In genomic region chr8:119625788-119626187, GRCm38 (mm10) we compare ENCODE assay signal across 33 mouse cellular contexts. TPM values are rescaled to one million over a fixed set of nuclear protein-coding genes. Genes with fewer than 3 reads are reported as not detected.
DNase-seq lines count a peak whose midpoint lies in the region; ATAC-seq and TF ChIP-seq lines count a peak whose summit lies in the region.
"Had no signal": no experiment of that assay in that cellular context is flagged by ENCODE, and none has a peak within 500 bp of the region (broad histone marks: within the 10 kb centered on the region; RNA-seq: fewer than 3 reads in every experiment).

No protein-coding gene starts in this region.

- in situ Hi-C loops in ES-E14 (cut with MboI; ENCODE audit: low sequenced_read_pairs in 2 of 2, unreplicated experiment in 2 of 2): no loop called here

- no peak for TF ChIP-seq POLR2A in ES-Bruce4 (IDR thresholded peaks at IDR 0.05; ENCODE audit: insufficient read depth, low read length)

- H3K4me3 ChIP-seq in hindbrain, embryonic 10.5 days: no peak overlapping the region
- no peak overlapping the region for H3K4me3 ChIP-seq in hindbrain, postnatal 0 days (ENCODE audit: low read length)
- H3K4me3 ChIP-seq in ES-Bruce4 (ENCODE audit: low read depth, low read length): peak overlapping the region; percentile 14
- H3K4me3 ChIP-seq in ES-E14 (ENCODE audit: insufficient read depth in 1 of 2, low read depth in 1 of 2, low read length in 2 of 2, poor library complexity in 1 of 2, severe bottlenecking in 1 of 2): peak overlapping the region; percentile 5 to 18; a peak in 2 of 4 replicates
- H3K4me3 ChIP-seq: embryonic facial prominence, embryonic 12.5 days; embryonic facial prominence, embryonic 15.5 days had no signal

- H3K4me1 ChIP-seq in hindbrain, embryonic 10.5 days (replicated peaks): peaks cover 57% of the 10 kb centered on the region
- no peaks in the 10 kb centered on the region for H3K4me1 ChIP-seq in hindbrain, postnatal 0 days (ENCODE audit: insufficient read depth, low read length)
- H3K4me1 ChIP-seq in ES-Bruce4 (ENCODE audit: control insufficient read depth, insufficient read depth, low read length) (peaks cover 8% of the 10 kb centered on the region), ES-E14 (ENCODE audit: control insufficient read depth in 2 of 2, insufficient read depth in 2 of 2, low read length in 2 of 2, poor library complexity in 1 of 2) (peaks cover 9 to 25% of the 10 kb centered on the region in 2 experiments; a peak in 3 of 4 replicates)

- WGBS in hindbrain, embryonic 10.5 days: 79% methylated on average over 22 of the region's 22 CpGs
- 77% methylated on average over 22 of the region's 22 CpGs for WGBS in hindbrain, postnatal 0 days

- H3K4me2 ChIP-seq in hindbrain, postnatal 0 days (ENCODE audit: low read depth, low read length): no peak overlapping the region
- H3K4me2 ChIP-seq: embryonic facial prominence, embryonic 12.5 days; embryonic facial prominence, embryonic 15.5 days; heart, embryonic 11.5 days; hindbrain, embryonic 14.5 days had no signal

- H3K36me3 ChIP-seq in hindbrain, embryonic 10.5 days: no peaks in the 10 kb centered on the region
- H3K36me3 ChIP-seq in hindbrain, postnatal 0 days (ENCODE audit: insufficient read depth, low read length): no peaks in the 10 kb centered on the region
- H3K36me3 ChIP-seq in ES-Bruce4 (ENCODE audit: control insufficient read depth, insufficient read depth, low read length, poor library complexity, severe bottlenecking) (no peaks in the 10 kb centered on the region), ES-E14 (ENCODE audit: control insufficient read depth, insufficient read depth, low read length, poor library complexity, severe bottlenecking) (no peaks in the 10 kb centered on the region)
- H3K36me3 ChIP-seq: embryonic facial prominence, embryonic 12.5 days; embryonic facial prominence, embryonic 15.5 days had no signal

- TF ChIP-seq EP300 in ES-Bruce4 (IDR thresholded peaks at IDR 0.05; ENCODE audit: insufficient read depth, low read depth, low read length): no peak

- no peak for TF ChIP-seq CTCF in hindbrain, postnatal 0 days (IDR thresholded peaks at IDR 0.05; ENCODE audit: low read depth)
- no peak for TF ChIP-seq CTCF in ES-Bruce4 (IDR thresholded peaks at IDR 0.05; ENCODE audit: low read depth, low read length)

- DNase-seq in hindbrain, embryonic 10.5 days (ENCODE audit: low spot score): no peak
- no peak for DNase-seq in hindbrain, postnatal 0 days (ENCODE audit: low spot score)
- no peak for DNase-seq in ES-E14 (ENCODE audit: low read depth, low spot score)
- no peak for DNase-seq in layer of hippocampus, postnatal 10 days (ENCODE audit: low spot score in 2 of 2)
- DNase-seq in embryo, embryonic 10.5 days (ENCODE audit: low spot score): no peak
- DNase-seq: adrenal gland, adult 2 months; adrenal gland, postnatal 14 days; cerebellum, adult 11 months; cerebellum, adult 2 months; cerebellum, adult 9-11 months; cerebellum, postnatal 25 days; forebrain, postnatal 0 days; gastrocnemius, postnatal 25 days; heart, postnatal 36 days; kidney, adult 2 months had no signal

- H3K27ac ChIP-seq in hindbrain, embryonic 10.5 days: 0 out of 2 replicates have a peak overlapping the region, but pooled peaks have one; percentile 19
- H3K27ac ChIP-seq in hindbrain, postnatal 0 days: no peak overlapping the region
- H3K27ac ChIP-seq in ES-Bruce4 (ENCODE audit: insufficient read depth, low read length): no peak overlapping the region
- H3K27ac ChIP-seq in ES-E14 (ENCODE audit: insufficient read depth, low read depth, low read length, poor library complexity, severe bottlenecking): no peak overlapping the region
- H3K27ac ChIP-seq: embryonic facial prominence, embryonic 12.5 days; embryonic facial prominence, embryonic 15.5 days; hindbrain, embryonic 14.5 days had no signal

- no peaks in the 10 kb centered on the region for H3K9me3 ChIP-seq in hindbrain, embryonic 10.5 days
- no peaks in the 10 kb centered on the region for H3K9me3 ChIP-seq in hindbrain, postnatal 0 days (ENCODE audit: low read length)
- no peaks in the 10 kb centered on the region for H3K9me3 ChIP-seq in ES-Bruce4 (replicated peaks; ENCODE audit: control insufficient read depth, insufficient read depth, low read length, poor library complexity, severe bottlenecking)
- H3K9me3 ChIP-seq in ES-E14 (ENCODE audit: control insufficient read depth, insufficient read depth, low read depth, low read length): no peaks in the 10 kb centered on the region
- H3K9me3 ChIP-seq: embryonic facial prominence, embryonic 12.5 days; embryonic facial prominence, embryonic 15.5 days had no signal

- H3K9ac ChIP-seq in hindbrain, postnatal 0 days (replicated peaks; ENCODE audit: low read length): no peak overlapping the region
- no peak overlapping the region for H3K9ac ChIP-seq in ES-Bruce4 (ENCODE audit: low read depth, poor library complexity, severe bottlenecking)
- no peak overlapping the region for H3K9ac ChIP-seq in ES-E14 (ENCODE audit: insufficient read depth, low read depth, low read length, poor library complexity, severe bottlenecking)
- H3K9ac ChIP-seq: embryonic facial prominence, embryonic 12.5 days; embryonic facial prominence, embryonic 15.5 days; forebrain, postnatal 0 days; hindbrain, embryonic 14.5 days had no signal

- ATAC-seq in hindbrain, postnatal 0 days: no peak
- ATAC-seq: CD4-positive, CD25-positive, alpha-beta regulatory T cell, adult 4 months; forebrain, embryonic 14.5 days; forebrain, postnatal 0 days; intestine, postnatal 0 days had no signal

- H3K27me3 ChIP-seq in hindbrain, embryonic 10.5 days (ENCODE audit: insufficient read depth, poor library complexity, severe bottlenecking): peaks cover 8% of the 10 kb centered on the region; the same call in 1 of the 2 replicates
- no peaks in the 10 kb centered on the region for H3K27me3 ChIP-seq in hindbrain, postnatal 0 days (ENCODE audit: insufficient read depth, low read length)
- H3K27me3 ChIP-seq in ES-Bruce4 (ENCODE audit: control insufficient read depth, insufficient read depth, low read length, poor library complexity, severe bottlenecking): no peaks in the 10 kb centered on the region
- H3K27me3 ChIP-seq: embryonic facial prominence, embryonic 12.5 days; embryonic facial prominence, embryonic 15.5 days had no signal

TF ChIP-seq in ES-E14, 5 proteins besides CTCF, POLR2A, EP300 and RAD21:
- TF ChIP-seq CHD2 (IDR thresholded peaks at IDR 0.05; ENCODE audit: low read depth, low read length) (no peak), HCFC1 (IDR thresholded peaks at IDR 0.05; ENCODE audit: borderline replicate concordance, insufficient read depth, low read length) (no peak), ZNF384 (IDR thresholded peaks at IDR 0.05; ENCODE audit: low read depth, low read length) (no peak), ZC3H11A (IDR thresholded peaks at IDR 0.05; ENCODE audit: borderline replicate concordance, low read depth, low read length) (no peak), MAFK (IDR thresholded peaks at IDR 0.05; ENCODE audit: insufficient read depth, low read depth, low read length) (no peak)

RNA-seq across cellular contexts. Expression of gene Kcng4, which starts 9.7 kb away (rescaled TPM):
- polyA plus RNA-seq in hindbrain, embryonic 10.5 days (2016; fragmentation: Nextera tagmentation; extraction: Ambion mirVana): 0.16 and 0.29 TPM in 2 replicates
- 0.11 and 0.73 TPM in 2 replicates for total RNA-seq in hindbrain, postnatal 0 days (2014; rRNA removed)
- 0.19 and 0.21 TPM in 2 replicates for polyA plus RNA-seq in hindbrain, postnatal 0 days (2015; fragmentation: Nextera tagmentation; extraction: Ambion mirVana)
- not detected in 2 replicates for polyA plus RNA-seq in ES-Bruce4 (2011; ENCODE audit: insufficient read depth, insufficient read length, low read depth, missing spikeins)
- 0.67 and 0.74 TPM in 2 replicates for total RNA-seq in ES-E14 (2012; rRNA removed)
- total RNA-seq in layer of hippocampus, postnatal 10 days (2021): 1 to 10 TPM in 1 of 2 experiments, under 1 TPM in 1; 0.91 to 1.1 TPM
- total RNA-seq: granulocyte monocyte progenitor cell, adult 5-6 weeks had no signal
- polyA plus RNA-seq: C2C12; CD4-positive, CD25-positive, alpha-beta regulatory T cell, adult 4 months; heart, embryonic 11.5 days; heart, embryonic 14.5 days; hindbrain, embryonic 11.5 days had no signal

RNA-seq across cellular contexts. Expression of gene Adad2, which starts 13.2 kb away (rescaled TPM):
- polyA plus RNA-seq in hindbrain, embryonic 10.5 days (2016; fragmentation: Nextera tagmentation; extraction: Ambion mirVana): 0.16 and 0.41 TPM in 2 replicates
- 0.63 and 1.0 TPM in 2 replicates for total RNA-seq in hindbrain, postnatal 0 days (2014; rRNA removed)
- polyA plus RNA-seq in hindbrain, postnatal 0 days (2015; fragmentation: Nextera tagmentation; extraction: Ambion mirVana): 0.11 TPM in 1 of 2 replicates, not detected in the other
- polyA plus RNA-seq in ES-Bruce4 (2011; ENCODE audit: insufficient read depth, insufficient read length, low read depth, missing spikeins): 1.7 and 2.0 TPM in 2 replicates
- 6.8 and 8.0 TPM in 2 replicates for total RNA-seq in ES-E14 (2012; rRNA removed)
- total RNA-seq in layer of hippocampus, postnatal 10 days (2021): under 1 TPM in 1 of 2 experiments, not detected in 1; 0.25 TPM
- total RNA-seq: adrenal gland, adult 2 months; adrenal gland, postnatal 14 days; adrenal gland, postnatal 4 days; forebrain, postnatal 0 days; gastrocnemius, adult 8-10 months; granulocyte monocyte progenitor cell, adult 5-6 weeks; heart, adult 8-10 months; heart, postnatal 36 days had no signal
- polyA plus RNA-seq: adrenal gland, adult 2 months; C2C12; CD4-positive, CD25-positive, alpha-beta regulatory T cell, adult 4 months; forebrain, embryonic 11.5 days; frontal cortex, adult 2 months; heart, embryonic 11.5 days; heart, embryonic 14.5 days; heart, postnatal 0 days; hindbrain, embryonic 11.5 days; hindbrain, embryonic 14.5 days; kidney, adult 2 months had no signal

RNA-seq across cellular contexts. Expression of gene Taf1c, which starts 20.8 kb away (rescaled TPM):
- 16.8 and 17.4 TPM in 2 replicates for polyA plus RNA-seq in hindbrain, embryonic 10.5 days (2016; fragmentation: Nextera tagmentation; extraction: Ambion mirVana)
- total RNA-seq in hindbrain, postnatal 0 days (2014; rRNA removed): 19.8 and 29.7 TPM in 2 replicates
- polyA plus RNA-seq in hindbrain, postnatal 0 days (2015; fragmentation: Nextera tagmentation; extraction: Ambion mirVana): 7.9 and 9.4 TPM in 2 replicates
- 7.3 and 7.5 TPM in 2 replicates for polyA plus RNA-seq in ES-Bruce4 (2011; ENCODE audit: insufficient read depth, insufficient read length, low read depth, missing spikeins)
- 24.8 and 28.3 TPM in 2 replicates for total RNA-seq in ES-E14 (2012; rRNA removed)
- 10 to 100 TPM; 12.5 to 13.0 TPM for total RNA-seq in layer of hippocampus, postnatal 10 days (2021)

RNA-seq across cellular contexts. Expression of gene Wfdc1, which starts 40.4 kb away (rescaled TPM):
- polyA plus RNA-seq in hindbrain, embryonic 10.5 days (2016; fragmentation: Nextera tagmentation; extraction: Ambion mirVana): 9.6 and 11.6 TPM in 2 replicates
- total RNA-seq in hindbrain, postnatal 0 days (2014; rRNA removed): 20.6 and 24.1 TPM in 2 replicates
- polyA plus RNA-seq in hindbrain, postnatal 0 days (2015; fragmentation: Nextera tagmentation; extraction: Ambion mirVana): 10.6 and 12.0 TPM in 2 replicates
- not detected in 2 replicates for polyA plus RNA-seq in ES-Bruce4 (2011; ENCODE audit: insufficient read depth, insufficient read length, low read depth, missing spikeins)
- 0.13 TPM in 1 of 2 replicates, not detected in the other for total RNA-seq in ES-E14 (2012; rRNA removed)
- 1 to 10 TPM; 5.1 to 5.2 TPM for total RNA-seq in layer of hippocampus, postnatal 10 days (2021)
- total RNA-seq: granulocyte monocyte progenitor cell, adult 5-6 weeks had no signal
- polyA plus RNA-seq: C2C12; CD4-positive, CD25-positive, alpha-beta regulatory T cell, adult 4 months had no signal

RNA-seq across cellular contexts. Expression of gene Dnaaf1, which starts 50.8 kb away (rescaled TPM):
- 0.39 and 1.3 TPM in 2 replicates for polyA plus RNA-seq in hindbrain, embryonic 10.5 days (2016; fragmentation: Nextera tagmentation; extraction: Ambion mirVana)
- 0.04 TPM in 1 of 2 replicates, not detected in the other for total RNA-seq in hindbrain, postnatal 0 days (2014; rRNA removed)
- polyA plus RNA-seq in hindbrain, postnatal 0 days (2015; fragmentation: Nextera tagmentation; extraction: Ambion mirVana): 0.42 and 0.48 TPM in 2 replicates
- 0.28 TPM in 1 of 2 replicates, not detected in the other for polyA plus RNA-seq in ES-Bruce4 (2011; ENCODE audit: insufficient read depth, insufficient read length, low read depth, missing spikeins)
- 0.79 and 1.0 TPM in 2 replicates for total RNA-seq in ES-E14 (2012; rRNA removed)
- total RNA-seq in layer of hippocampus, postnatal 10 days (2021): under 1 TPM; 0.45 to 0.57 TPM
- total RNA-seq: adrenal gland, postnatal 14 days; forebrain, postnatal 0 days; gastrocnemius, adult 8-10 months; gastrocnemius, postnatal 25 days; granulocyte monocyte progenitor cell, adult 5-6 weeks; heart, adult 8-10 months; heart, postnatal 36 days had no signal
- polyA plus RNA-seq: adrenal gland, adult 2 months; CD4-positive, CD25-positive, alpha-beta regulatory T cell, adult 4 months; forebrain, embryonic 11.5 days had no signal

Comparison
In these comparisons a context has a peak if more than half of its experiments do, and no peak if none do; other contexts are left out.
1. H3K4me3 ChIP-seq: peak in ES-Bruce4 (single experiment) and ES-E14 (2 of 2); none in hindbrain, embryonic 10.5 days (single experiment) and hindbrain, postnatal 0 days (single experiment).